Mouse (Mus musculus) cerebellum, postnatal 25 days (tissue): ENCODE data around the gene Slc6a6.
A peak's percentile ranks its signal among the peaks of the same experiment; 100 is the strongest.

ENCODE experiments used
- DNase-seq, 2 experiments: peaks; one replicate each; pipeline ENCODE4 v3.0.0; 2021; ENCODE audit warnings: mixed read lengths in 2 of 2

Slc6a6 gene

DNA sequence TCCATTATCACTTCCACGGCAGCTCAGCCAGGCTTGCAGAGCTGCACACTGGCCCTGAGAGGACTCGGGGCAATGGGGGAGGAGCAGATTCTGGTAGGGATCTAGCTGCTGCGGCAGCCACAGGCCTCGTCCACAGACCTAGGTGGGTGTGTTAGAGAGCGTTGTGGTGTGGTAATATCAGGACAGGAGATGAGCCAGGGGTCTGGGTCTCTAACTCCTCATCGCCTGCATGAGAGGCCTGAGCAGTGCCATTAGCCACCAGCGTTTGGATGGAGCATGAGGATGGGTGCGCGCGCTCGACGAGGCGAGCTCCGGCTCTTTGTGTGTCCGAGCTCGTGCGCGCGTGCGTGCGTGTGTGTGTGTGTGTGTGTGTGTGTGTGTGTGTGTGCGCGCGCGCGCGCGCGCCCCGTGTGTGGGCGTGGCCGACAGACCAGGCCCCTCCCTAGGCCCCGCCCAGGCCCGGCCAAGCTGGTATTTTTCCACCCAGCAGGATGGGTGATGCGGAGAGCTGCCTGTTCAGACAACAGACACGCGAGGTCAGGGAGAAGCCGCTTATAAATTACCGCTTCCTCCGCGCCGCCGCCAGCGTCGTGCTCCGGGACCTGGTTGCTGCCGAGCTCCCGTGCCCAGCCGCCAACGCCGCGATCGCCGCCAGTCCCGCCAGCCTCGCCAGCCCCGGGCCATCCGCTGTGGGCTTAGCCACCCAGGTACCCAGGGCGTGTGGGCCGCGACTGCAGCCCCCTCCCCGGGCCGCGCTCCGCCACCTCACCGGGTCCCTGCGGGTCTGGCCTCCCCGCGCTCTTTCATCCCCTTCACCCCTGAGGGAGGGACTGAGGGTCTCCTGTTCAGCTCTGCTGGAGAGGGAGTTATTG is at the start of gene Slc6a6:
TSS of gene Slc6a6 (plus strand) at position 452 of the 872 bp plus-strand sequence.
- peak; percentile 93 to 96 for DNase-seq

DNA sequence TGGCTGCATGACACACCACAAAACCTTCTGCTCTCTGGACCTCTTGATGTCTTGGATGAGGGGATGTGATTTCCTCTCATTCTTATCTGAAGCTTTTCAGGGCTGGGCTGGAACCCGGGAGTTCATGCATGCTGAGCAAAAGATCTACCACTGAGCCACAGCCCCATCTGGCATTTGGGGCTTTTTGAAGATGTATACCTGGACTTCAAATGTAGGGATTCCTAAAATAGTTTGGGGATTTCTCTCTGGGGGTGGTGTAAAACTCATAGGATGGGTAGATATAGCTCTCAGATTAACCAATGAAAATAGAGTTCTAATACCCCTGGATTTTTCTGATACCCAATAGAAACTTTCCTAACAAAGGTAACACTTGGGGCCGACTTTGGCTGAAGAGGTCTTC is 49.4 kb upstream of the Slc6a6 start:
- no peak for DNase-seq

DNA sequence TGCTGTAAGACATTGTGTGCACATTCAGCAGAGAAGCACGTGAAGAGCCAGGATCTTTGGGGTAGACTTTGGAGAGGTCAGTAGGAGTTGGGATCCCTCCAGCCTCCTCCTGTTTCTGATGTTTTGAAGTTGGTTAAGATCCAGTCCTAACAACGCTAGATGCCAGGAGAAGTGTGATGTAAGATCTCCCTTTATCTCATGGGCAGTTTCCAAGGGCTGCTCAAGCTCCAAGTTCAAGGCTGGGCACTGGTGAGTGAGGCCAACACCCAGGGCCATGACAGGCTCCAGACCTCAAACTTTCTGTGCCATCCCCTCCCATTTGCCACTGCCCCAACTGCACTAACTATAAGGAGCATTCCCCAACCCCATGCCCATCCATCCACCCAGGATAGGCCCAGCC is 49.0 kb upstream of the Slc6a6 start:
- no peak for DNase-seq

DNA sequence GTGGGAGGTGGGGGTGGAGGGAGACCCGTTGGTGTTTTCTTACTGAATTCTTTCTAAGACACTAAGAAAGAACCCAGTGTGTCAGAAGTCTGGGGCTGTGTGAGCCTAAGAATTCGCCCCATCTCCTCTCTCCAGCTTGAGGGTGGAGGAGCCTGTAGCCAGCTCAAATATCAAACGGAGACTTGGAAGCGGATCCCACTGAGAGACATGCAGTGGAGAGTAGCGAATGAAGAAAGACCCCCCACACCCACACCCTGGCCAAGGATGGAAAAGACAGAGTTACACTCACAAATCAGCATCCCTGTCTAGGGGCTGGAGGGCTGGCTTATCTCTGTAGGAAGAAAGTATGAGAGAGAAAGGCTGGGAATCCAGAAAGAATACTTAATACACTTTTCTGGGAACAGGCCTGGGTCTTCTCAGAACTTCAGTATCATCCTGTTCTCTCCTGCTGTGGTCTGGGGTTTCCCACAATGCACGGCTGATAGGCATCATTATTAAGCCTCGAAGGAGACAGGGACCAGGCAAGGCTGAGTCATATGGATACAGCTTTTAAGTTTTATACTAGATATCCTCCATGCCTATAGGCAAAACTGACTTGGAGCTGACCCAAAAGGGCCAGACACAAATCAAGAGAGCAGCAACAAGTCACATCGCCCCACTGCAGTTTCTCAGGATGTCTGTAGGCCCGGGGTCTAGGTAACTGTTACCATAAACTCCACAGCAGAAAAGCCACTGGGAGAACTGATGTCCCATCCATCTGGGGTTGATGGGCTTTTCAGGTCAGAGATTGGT is 45.5 kb upstream of the Slc6a6 start:
- no peak for DNase-seq

DNA sequence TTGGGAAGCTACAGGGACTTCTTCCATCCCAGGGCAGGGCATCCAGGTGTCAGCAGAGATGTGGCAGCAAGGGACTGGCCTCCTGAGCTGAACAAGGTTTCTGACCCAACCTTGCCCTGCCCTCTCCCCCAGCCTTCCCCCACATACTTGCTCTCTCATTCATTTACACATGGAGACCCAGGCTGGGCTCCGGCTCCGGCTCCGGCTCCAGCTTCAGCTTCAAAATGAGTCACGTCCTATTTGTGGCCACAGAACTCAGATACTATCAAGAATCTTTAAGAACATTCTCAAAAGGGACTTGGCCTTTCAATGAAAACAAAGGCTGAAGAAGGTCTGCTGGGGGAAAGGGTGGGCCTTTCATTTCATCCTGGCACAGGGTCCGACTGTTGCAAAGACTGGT is 40.8 kb upstream of the Slc6a6 start:
- no peak for DNase-seq

DNA sequence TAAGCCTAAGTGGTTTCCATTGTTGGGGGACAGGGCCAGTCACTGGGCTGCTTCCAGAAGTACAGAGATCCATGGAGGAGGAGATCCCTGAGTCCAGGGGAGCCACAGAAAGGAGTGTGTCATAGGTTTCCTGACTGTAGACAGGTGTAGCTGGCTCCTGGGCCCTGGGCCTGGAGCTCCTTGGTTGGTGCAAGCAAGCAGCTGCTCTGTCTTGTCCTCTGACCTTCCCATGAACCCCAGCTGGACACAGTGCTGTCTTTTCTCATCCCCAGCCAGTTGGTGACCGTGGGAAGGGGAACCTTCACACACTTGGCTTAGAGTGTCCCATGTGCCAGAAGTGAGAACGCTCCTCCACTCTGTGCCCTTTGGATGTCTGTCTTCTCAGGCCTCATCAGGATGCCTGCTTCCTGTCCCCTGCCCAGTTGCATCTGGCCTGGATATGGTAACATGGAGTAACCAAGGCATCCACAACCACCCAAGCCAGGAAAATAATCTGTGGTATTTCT is 40.4 kb upstream of the Slc6a6 start:
- DNase-seq = no peak

DNA sequence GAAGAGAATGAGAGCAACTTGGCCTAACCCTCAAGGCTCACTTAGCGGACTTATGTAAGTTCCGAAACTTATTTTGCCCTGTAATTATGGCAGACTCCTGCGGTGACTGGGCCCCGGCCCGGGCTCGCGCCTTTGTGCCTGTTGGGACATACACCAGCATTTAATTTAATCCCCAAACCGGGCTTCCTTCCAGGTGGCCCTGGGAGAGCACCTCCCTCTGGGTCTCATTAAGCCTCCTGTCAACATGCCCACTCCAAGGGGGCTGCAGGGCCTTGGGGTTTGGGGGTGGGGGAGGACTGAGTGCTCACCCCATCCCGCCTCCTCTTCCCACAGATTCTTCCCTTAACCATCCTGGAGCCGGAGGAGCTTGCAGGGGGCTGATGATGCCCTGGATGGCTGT is 37.8 kb upstream of the Slc6a6 start:
- DNase-seq = peak in 1 of 2 experiments; percentile 24

DNA sequence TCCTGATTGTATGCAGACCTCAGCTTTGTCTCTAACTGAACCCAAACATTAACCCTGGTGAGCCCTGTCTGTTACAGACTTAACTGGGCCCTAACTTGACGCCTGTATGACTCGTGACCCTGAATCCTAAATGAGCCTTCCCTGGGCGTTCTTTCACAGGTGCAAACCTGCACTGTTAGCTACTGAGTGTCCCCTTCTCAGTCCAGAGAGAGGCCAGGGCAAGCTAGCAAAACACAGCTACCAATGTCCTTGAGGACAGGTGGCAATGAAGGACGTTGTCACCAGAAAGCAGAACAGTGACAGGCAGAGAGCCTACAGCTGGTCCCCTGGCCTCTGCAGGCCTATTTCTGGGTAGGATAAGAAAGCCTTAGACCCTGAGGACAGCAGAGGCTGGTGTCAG is 37.0 kb upstream of the Slc6a6 start:
- DNase-seq = no peak

DNA sequence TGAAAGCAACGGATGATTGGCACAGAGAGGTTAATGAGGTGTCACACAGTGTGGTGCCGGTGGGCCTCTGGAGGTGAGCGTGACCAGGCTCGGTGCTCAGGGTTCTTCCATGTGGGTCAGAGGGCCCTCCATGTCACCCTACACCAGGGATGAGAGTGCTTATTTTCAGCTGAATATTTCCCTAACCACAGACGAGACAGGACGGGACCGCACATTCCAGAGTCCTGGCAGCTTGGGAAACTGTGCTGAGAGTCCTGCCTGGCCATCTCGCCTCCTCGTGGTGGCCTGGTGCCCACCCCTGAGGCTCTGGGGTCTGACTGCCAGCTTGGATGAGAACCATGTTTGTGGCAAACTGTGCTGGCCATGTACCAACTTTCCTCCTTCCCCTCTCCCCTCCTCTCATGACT is 36.5 kb upstream of the Slc6a6 start:
- DNase-seq = peak; percentile 19 to 50

DNA sequence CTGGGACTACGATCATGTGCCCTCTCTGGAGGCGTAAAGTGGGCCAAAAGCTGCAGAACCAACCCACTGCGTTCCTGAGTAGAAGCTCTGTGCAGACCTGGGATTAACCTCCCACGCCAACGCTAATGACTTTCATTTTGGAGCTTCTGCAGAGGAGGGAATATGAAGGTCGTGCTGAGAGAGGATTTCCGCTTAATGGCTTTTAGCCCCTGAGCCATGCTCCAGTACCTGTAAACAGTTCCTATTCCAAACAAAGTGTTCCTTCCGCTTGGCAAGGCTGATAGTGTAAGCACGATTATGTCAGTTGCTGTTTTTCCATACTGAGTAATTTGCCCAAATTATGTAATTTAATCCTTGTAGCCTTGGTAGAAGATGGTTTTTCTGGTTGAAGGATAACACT is 33.6 kb upstream of the Slc6a6 start:
- no peak for DNase-seq

DNA sequence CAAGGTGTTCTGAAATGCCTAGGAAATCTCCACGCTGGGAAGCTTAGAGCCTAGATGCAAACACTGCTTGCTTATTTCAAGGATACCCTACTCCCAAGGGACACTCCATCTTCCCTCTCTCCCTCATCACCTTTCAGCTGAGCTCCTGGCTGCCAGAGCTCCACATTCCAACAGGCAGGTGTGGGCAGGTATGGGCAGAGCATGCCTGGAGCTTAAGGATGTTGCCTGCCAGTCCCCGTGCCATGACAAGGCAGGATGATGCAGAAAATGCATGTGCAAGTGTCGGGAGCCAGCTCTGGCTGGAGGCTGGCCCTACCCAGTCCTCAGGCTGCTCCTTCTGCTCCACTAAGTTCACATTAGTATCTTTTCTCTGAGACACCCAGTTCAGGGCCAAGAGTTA is 31.6 kb upstream of the Slc6a6 start:
- DNase-seq = no peak

DNA sequence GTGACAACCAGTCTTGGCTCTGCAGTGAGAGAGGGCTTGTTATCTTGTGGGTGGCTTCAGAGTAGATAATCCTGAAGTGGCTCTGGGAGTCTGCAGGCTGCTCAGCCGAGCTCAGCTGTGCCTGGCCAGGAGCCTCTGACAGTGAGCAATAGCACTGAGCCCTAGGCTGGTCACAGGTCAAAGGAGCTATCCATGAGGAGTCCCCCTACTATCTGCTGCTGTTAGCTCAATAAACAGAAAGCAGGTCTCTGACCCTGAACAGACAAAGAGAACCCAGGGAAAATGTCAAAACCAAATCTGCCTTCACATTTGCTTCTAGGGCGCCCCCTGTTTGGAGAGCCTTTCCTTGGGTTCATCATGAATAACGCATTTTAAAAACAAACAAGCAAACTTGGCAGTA is 28.6 kb upstream of the Slc6a6 start:
- DNase-seq = no peak

DNA sequence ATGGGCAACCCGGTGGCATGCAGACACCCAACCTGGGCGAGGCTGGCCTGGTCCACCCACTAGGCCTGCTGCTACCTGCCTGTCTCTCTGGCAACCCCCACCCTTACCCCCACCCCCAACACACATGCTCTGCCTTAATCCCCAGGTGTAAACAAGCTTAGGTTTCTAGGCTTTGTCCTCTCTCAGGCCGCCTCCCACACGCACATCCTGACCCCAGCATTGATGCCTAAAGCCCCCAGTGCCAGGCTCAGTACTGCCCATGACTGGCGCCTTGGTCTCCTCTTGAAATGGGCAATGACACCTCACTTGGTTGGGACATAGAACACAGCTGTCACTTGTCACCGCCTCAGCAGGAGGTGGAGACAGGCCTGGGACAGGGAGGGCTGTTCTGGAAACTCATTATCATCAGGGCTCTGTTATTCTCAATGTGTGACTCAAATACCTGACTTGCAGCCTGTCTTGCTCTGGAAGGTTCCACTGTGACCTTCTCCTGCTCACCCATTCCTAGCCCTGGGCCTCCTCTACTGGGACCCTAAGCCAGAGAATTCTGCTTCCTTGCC is 27.9 kb upstream of the Slc6a6 start:
- DNase-seq = no peak

DNA sequence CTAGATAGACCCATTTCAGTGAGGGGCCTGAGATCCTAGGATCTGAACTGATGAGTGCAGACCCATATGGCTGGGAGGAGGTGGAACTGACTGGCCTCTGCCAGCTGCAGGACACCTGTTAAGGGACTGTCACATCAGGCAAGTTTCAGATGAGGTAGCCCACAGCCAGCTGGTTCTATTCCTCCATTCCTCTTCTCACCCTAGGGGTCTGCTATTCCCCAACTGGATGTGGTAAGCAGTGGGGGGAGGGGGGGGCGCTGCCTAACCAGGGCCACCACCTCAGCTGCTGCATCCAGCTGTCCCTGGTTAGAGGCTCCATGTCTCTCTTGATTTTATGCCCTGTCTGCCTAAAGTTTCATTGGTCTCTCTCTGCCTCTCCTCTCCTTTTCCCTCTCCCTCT is 25.6 kb upstream of the Slc6a6 start:
- no peak for DNase-seq

DNA sequence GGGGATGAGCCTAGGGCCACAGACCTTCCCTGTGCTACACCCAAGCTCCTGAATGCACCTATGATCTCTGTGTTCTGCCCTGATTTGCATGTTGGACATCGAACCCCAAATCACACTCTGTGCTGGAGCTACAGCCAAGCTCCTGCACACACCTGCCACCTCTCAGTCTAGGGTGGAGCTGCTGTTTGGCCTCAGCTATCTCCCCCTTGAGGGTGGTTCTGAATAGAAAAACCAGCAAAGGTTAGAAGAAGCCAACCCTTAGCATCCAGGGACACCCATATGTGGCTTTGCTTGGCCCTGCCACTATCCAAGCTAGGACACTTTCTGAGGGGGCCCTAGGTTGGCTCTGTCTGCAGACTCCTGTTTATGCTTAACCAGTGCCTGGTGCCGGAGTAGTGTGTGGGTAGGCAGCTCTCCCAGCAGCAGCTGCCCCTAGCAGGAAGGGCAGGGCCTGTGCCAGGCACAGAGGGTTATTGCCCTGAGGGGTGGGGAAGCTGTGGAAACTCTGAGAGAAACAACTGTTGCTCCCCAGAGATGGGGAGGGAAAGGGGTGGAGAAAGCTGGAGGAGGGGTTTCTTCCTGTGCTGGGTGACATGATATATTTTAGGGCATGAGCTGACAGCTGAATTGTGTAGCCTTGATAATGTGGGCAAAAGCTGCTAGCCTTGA is 23.9 kb upstream of the Slc6a6 start:
- no peak for DNase-seq

DNA sequence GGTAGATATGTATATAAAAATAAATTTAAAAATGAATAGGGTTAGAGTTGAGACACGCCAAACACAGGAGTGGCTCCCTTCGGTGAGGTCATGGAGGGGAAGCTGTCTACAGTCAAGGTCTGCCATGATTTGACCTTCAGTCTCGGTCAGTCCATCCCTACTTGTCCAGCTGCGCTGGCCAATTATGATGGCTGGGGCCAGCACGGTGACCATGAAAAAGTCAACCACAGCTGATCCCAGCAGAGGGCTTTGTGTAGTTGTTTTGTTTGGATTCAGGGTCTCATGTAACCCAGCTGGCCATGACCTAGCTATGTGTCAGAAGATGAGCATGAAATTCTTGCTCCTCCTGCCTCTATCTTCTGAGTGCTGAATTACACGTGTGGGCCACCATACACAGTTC is 21.6 kb upstream of the Slc6a6 start:
- no peak for DNase-seq

DNA sequence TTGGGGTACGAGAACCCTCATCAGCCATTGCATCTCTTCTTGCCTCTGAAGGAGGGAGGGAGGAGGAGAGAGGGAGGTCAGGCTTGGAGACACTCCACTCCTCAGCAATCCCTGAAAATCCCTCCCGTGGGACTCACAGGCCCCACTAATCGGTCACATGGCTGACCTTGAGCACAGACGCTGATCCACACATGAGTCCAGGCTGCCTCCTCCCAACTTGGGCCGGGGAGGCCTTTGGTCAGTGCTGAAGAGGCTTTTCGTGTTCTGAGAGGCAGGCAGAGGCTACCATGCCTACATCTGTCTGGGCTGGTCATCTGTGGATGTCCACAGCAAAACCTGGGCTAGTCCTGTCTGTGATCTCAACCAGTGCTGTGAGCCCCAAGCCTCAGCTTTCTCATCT is 20.2 kb upstream of the Slc6a6 start:
- DNase-seq = no peak

DNA sequence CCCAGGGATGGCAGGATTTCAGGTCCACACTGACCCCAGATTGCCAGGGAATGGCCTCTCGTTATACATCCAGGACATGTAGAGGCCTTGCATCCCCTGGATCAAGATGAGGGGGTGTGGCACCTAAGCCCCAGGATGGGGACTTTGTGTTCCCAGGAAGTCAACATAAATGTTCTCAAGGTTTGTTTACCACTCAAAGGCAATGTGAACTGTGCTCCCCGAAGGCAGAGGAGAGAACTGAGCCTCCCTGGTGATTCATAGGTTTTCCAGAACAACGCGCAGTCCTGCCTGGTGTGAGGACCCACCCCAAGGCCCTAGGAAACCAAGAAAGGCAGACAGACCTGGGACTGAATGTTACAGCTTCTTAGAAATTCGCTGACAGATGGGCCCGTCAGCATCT is 18.6 kb upstream of the Slc6a6 start:
- DNase-seq = no peak

DNA sequence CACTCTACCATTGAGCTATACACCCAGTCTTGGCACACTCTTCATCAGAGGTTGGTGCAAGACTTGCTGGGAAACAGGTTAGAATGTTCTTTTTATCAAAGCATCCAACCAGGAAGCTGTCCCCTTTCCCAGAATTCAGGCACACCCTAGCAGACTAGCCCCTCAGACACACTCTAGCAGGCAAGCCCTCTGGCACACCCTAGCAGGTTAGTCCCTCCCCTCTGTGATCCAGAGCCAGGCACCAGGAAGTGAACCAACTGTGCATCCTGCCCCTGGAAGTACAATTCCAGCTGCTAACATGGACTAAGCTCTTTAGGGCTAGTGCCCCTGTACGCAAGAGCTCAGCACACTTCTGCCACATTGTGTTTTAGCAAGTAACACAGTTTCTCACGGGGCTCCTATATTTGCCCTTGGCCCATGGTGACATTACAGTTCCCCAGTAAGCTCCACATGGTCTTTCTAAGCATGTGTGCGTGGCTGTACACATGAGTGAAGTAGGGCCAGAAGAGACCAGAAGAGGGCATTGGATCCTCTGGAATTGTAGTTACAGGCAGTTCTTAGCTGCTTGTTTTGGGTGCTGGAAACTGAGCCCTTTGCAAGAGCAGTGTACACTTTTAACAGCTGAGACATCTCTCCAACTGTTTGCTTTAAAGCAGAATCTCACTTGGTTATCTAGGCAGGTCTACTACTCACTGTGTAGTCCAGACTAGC is 17.7 kb upstream of the Slc6a6 start:
- no peak for DNase-seq

DNA sequence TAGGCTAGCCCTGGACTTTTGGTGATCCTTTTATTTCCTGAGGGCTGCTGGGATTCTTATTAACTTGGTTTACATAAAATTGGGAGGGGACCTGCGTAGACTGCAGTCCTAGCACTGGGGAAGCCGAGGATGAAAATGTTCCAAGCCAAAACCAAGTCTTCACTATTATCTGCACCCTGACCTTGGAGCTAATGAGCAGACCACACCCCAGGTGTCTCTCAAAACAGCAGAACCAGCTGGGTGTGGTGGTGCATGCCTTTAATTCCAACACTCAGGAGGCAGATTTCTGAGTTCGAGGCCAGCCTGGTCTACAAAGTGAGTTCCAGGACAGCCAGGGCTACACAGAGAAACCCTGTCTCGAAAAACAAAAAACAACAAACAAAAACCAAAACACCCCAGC is 16.7 kb upstream of the Slc6a6 start:
- DNase-seq = no peak

DNA sequence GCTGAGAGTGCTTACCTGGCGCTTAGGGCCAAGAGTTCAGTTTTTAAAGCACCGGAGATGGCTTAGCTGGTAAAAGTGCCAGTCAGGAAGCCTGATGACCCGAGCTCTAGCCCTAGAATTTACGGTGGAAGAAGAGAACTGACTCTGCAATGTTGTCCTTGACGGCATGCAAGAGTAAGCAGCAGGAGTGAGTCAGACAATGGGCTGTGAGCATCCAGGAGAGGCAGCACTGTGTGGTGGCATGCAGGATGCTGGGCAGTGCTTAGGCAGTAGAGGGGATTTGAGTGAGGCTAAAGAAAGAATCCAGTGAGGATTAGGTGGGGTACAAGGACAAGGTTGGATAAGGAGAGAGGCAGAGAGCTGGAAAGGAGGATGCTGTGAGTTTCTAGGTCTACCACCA is 15.6 kb upstream of the Slc6a6 start:
- no peak for DNase-seq

DNA sequence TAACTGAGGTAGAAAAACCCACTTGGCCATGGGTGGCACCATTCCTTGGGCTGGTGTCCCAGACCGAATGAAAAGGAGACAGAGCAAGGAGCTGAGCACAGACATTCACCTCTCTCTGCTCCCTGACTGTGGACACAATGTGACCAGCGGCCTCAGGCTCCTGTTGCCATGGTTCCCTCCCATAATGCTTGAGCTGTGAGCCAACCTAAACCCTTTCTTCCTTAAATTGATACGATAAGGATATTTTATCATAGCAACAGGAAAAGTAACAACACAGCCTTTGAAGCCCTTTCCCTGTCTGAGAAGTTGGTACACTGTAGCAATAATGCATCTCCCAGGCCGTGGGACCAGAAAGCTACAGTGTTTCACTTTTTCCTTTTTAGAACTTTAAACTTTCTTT is 14.6 kb upstream of the Slc6a6 start:
- DNase-seq = no peak
